ENCODE assay signal across 10 mouse cellular contexts in genomic region chr10:70800736-70801306, GRCm38 (mm10).
DNase-seq lines count a peak whose midpoint lies in the region; ATAC-seq and TF ChIP-seq lines count a peak whose summit lies in the region.
"Had no signal": no experiment of that assay in that cellular context is flagged by ENCODE, and none has a peak within 500 bp of the region (broad histone marks: within the 10 kb centered on the region; RNA-seq: fewer than 3 reads in every experiment).

No protein-coding gene starts in this region.

- H3K4me3 ChIP-seq in layer of hippocampus, adult 2 months: no peak overlapping the region
- no peak overlapping the region for H3K4me3 ChIP-seq in kidney, embryonic 14.5 days (ENCODE audit: low read length)
- no peak overlapping the region for H3K4me3 ChIP-seq in neural tube, embryonic 13.5 days

- H3K9me3 ChIP-seq in kidney, embryonic 14.5 days (ENCODE audit: control insufficient read depth, low read length): no peaks in the 10 kb centered on the region
- no peaks in the 10 kb centered on the region for H3K9me3 ChIP-seq in neural tube, embryonic 13.5 days

- no peak overlapping the region for H3K9ac ChIP-seq in kidney, embryonic 14.5 days (ENCODE audit: low read depth, low read length)
- 0 out of 2 replicates have a peak overlapping the region, but pooled peaks have one; percentile 34 for H3K9ac ChIP-seq in neural tube, embryonic 13.5 days

- 0 out of 2 replicates have a peak, but pooled peaks have one; percentile 5 for ATAC-seq in frontal cortex, adult (ENCODE audit: low TSS enrichment)
- ATAC-seq in kidney, embryonic 14.5 days (ENCODE audit: low FRiP score, low TSS enrichment): peak; percentile 57; the same call in 1 of the 2 replicates
- peak; percentile 56; the same call in 1 of the 2 replicates for ATAC-seq in neural tube, embryonic 13.5 days (ENCODE audit: low read depth)
- ATAC-seq in megakaryocyte-erythroid progenitor cell, adult 5-6 weeks (replicated peaks; ENCODE audit: low FRiP score, low TSS enrichment, poor library complexity, severe bottlenecking): no peak

- DNase-seq in layer of hippocampus, adult 2 months (ENCODE audit: low spot score in 2 of 2): no peak
- DNase-seq in layer of hippocampus, adult 8-10 months (ENCODE audit: low spot score in 2 of 2): no peak
- DNase-seq in adrenal gland, postnatal 10 days: no peak
- DNase-seq in embryo, embryonic 9.5 days (ENCODE audit: extremely low spot score): no peak

- H3K27me3 ChIP-seq in kidney, embryonic 14.5 days (ENCODE audit: control insufficient read depth, insufficient read depth, low read length): no peaks in the 10 kb centered on the region
- H3K27me3 ChIP-seq in neural tube, embryonic 13.5 days: no peaks in the 10 kb centered on the region

- no peaks in the 10 kb centered on the region for H3K36me3 ChIP-seq in kidney, embryonic 14.5 days (ENCODE audit: control insufficient read depth, insufficient read depth, low read length)
- H3K36me3 ChIP-seq in neural tube, embryonic 13.5 days: no peaks in the 10 kb centered on the region
- H3K36me3 ChIP-seq: G1E had no signal

- TF ChIP-seq CTCF in layer of hippocampus, adult 2 months (conservative IDR thresholded peaks at IDR 0.05): no peak

- peak overlapping the region; percentile 46 for H3K27ac ChIP-seq in layer of hippocampus, adult 2 months
- H3K27ac ChIP-seq in kidney, embryonic 14.5 days (ENCODE audit: low read depth, low read length): no peak overlapping the region
- H3K27ac ChIP-seq in neural tube, embryonic 13.5 days (replicated peaks): peak overlapping the region; percentile 20
- H3K27ac ChIP-seq: stomach, postnatal 0 days had no signal

- H3K4me2 ChIP-seq in kidney, embryonic 14.5 days (replicated peaks; ENCODE audit: low read depth, low read length): peak overlapping the region; percentile 10; the same call in 1 of the 2 replicates
- peak overlapping the region; percentile 21; the same call in 1 of the 2 replicates for H3K4me2 ChIP-seq in neural tube, embryonic 13.5 days

- peaks cover 5% of the 10 kb centered on the region; the same call in 1 of the 2 replicates for H3K4me1 ChIP-seq in kidney, embryonic 14.5 days (ENCODE audit: control insufficient read depth, insufficient read depth, low read length)
- H3K4me1 ChIP-seq in neural tube, embryonic 13.5 days (replicated peaks): peaks cover 18% of the 10 kb centered on the region

- 43% methylated on average over 11 of the region's 11 CpGs for WGBS in kidney, embryonic 14.5 days
- WGBS in neural tube, embryonic 13.5 days: 49% methylated on average over 11 of the region's 11 CpGs
